Mouse (Mus musculus) forebrain, embryonic 16.5 days (tissue): ENCODE results near the gene Taar5. TPM values are rescaled to one million over a fixed set of nuclear protein-coding genes. Genes with fewer than 3 reads are reported as not detected.

Experiments used
- ATAC-seq: fragments of 200-750 bp; cut with Nextera tagmentation; 2 replicates; pipeline ENCODE4 v1.8.0; 2017; ENCODE audit warnings: mild to moderate bottlenecking, moderate library complexity
- H3K27ac ChIP-seq: fragments of 300-500 bp; sonication (generic); 2 replicates; pipeline ENCODE4 v1.5.1; 2014; ENCODE audit warnings: low read length, control low read depth
- H3K27me3 ChIP-seq: fragments of 300-500 bp; sonication (generic); replicated peaks from 2 replicates; pipeline ENCODE4 v1.6.1; 2014; ENCODE audit warnings: low read length; ENCODE audit not compliant: control insufficient read depth, insufficient read depth
- H3K36me3 ChIP-seq: fragments of 300-500 bp; sonication (generic); 2 replicates; pipeline ENCODE4 v1.6.1; 2014; ENCODE audit not compliant: control insufficient read depth, insufficient read depth
- H3K4me1 ChIP-seq: fragments of 300-500 bp; sonication (generic); replicated peaks from 2 replicates; pipeline ENCODE4 v1.6.1; 2014; ENCODE audit warnings: low read length; ENCODE audit not compliant: control insufficient read depth, insufficient read depth
- H3K4me2 ChIP-seq: fragments of 300-500 bp; sonication (generic); 2 replicates; pipeline ENCODE4 v1.6.1; 2014; ENCODE audit warnings: mild to moderate bottlenecking, low read length, control low read depth
- H3K4me3 ChIP-seq: fragments of 300-500 bp; sonication (generic); replicated peaks from 2 replicates; pipeline ENCODE4 v1.5.1; 2014; ENCODE audit warnings: mild to moderate bottlenecking, low read length, control low read depth
- H3K9ac ChIP-seq: fragments of 300-500 bp; sonication (generic); replicated peaks from 2 replicates; pipeline ENCODE4 v1.6.1; 2014; ENCODE audit warnings: low read depth, low read length, control low read depth
- H3K9me3 ChIP-seq: fragments of 300-500 bp; sonication (generic); 2 replicates; pipeline ENCODE4 v1.6.1; 2016; ENCODE audit warnings: low read length; ENCODE audit not compliant: control insufficient read depth
- WGBS: fragments of 180-500 bp; shearing (Covaris S2); extraction: QIAGEN DNeasy Blood & Tissue Kit; methylation state at CpG from one replicate; pipeline ENCODE4 v1.1.7; 2014; 5-methylcytosine and 5-hydroxymethylcytosine counted together
- polyA plus RNA-seq: library from polyadenylated mRNA; unstranded; fragments of >200 nt; fragmentation: Nextera tagmentation; extraction: Ambion mirVana; gene quantifications from 2 replicates; pipeline ENCODE4 v1.2.1, GENCODE M21; 2015

Gene Taar5
- polyA plus RNA-seq, 1 experiment from 2014 or later = not detected

DNA sequence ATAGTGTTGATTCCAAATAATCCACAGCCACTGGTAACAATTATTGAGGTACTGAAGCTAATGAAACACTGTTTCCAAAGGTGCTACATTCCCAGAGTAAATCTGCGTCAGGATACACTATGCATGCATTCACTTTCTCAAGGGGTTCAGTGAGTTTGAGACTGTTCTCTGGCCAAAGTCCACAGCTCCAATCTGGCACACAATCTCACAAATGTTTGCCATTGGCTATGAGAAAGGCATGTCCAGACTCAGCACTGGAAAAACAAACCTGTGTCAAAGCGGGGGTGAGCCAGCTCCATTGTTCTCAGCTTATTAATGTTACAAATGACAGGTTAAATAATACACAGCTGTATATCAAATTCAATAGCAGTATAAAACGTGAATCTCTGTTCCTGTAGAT lies 11.4 kb upstream of the Taar5 start:
- Histone ChIP-seq H3K4me1 (no peaks in the 10 kb centered on the region), H3K27ac (no peak overlapping the region), H3K9ac (no peak overlapping the region), H3K9me3 (no peaks in the 10 kb centered on the region), H3K27me3 (no peaks in the 10 kb centered on the region), H3K4me3 (no peak overlapping the region), H3K36me3 (no peaks in the 10 kb centered on the region), H3K4me2 (no peak overlapping the region)
- no peak for ATAC-seq
- WGBS = 66% methylated on average over 3 of the region's 3 CpGs

GRCm38 (mm10) chr10:23960444-23960915 lies 10.0 kb upstream of the Taar5 start, which contains the start of gene Taar4:
Gene Taar4 (plus strand): TSS chr10:23960494.
- 98% methylated on average over 13 of the region's 13 CpGs for WGBS

GRCm38 (mm10) chr10:23963444-23963843 lies 7.1 kb upstream of the Taar5 start:
- no peak overlapping the region for H3K27ac ChIP-seq
- H3K4me3 ChIP-seq = no peak overlapping the region
- no peak overlapping the region for H3K9ac ChIP-seq
- H3K4me2 ChIP-seq = no peak overlapping the region
- H3K9me3 ChIP-seq = no peaks in the 10 kb centered on the region
- no peaks in the 10 kb centered on the region for H3K27me3 ChIP-seq
- no peaks in the 10 kb centered on the region for H3K4me1 ChIP-seq
- ATAC-seq = peak; percentile 57; the same call in 1 of the 2 replicates
- 37% methylated on average over 3 of the region's 3 CpGs for WGBS
- H3K36me3 ChIP-seq = no peaks in the 10 kb centered on the region

More at GRCm38 (mm10) chr10:23960444-23960915, 10.0 kb upstream of the Taar5 start, which contains the start of gene Taar4:
- no peaks in the 10 kb centered on the region for H3K4me1 ChIP-seq
- H3K9me3 ChIP-seq = no peaks in the 10 kb centered on the region
- H3K9ac ChIP-seq = no peak within 1 kb of the TSS
- H3K27me3 ChIP-seq = no peaks in the 10 kb centered on the region
- no peak for ATAC-seq
- no peak within 1 kb of the TSS for H3K27ac ChIP-seq
- H3K36me3 ChIP-seq = no peaks in the 10 kb centered on the region
- no peak within 1 kb of the TSS for H3K4me2 ChIP-seq
- H3K4me3 ChIP-seq = no peak within 1 kb of the TSS

GRCm38 (mm10) chr10:23964921-23965610 lies 5.4 kb upstream of the Taar5 start:
- no peaks in the 10 kb centered on the region for H3K36me3 ChIP-seq
- no peak overlapping the region for H3K9ac ChIP-seq
- no peak for ATAC-seq
- no peak overlapping the region for H3K4me3 ChIP-seq
- H3K9me3 ChIP-seq = no peaks in the 10 kb centered on the region
- WGBS = 90% methylated on average over 6 of the region's 6 CpGs
- no peaks in the 10 kb centered on the region for H3K27me3 ChIP-seq
- H3K27ac ChIP-seq = no peak overlapping the region
- H3K4me2 ChIP-seq = no peak overlapping the region
- H3K4me1 ChIP-seq = no peaks in the 10 kb centered on the region

- H3K4me2 ChIP-seq = no peak overlapping the region
- no peak for ATAC-seq
- 92% methylated on average over 5 of the region's 5 CpGs for WGBS
Observed at GRCm38 (mm10) chr10:23971256-23971655, 750 bp downstream of the Taar5 start.

DNA sequence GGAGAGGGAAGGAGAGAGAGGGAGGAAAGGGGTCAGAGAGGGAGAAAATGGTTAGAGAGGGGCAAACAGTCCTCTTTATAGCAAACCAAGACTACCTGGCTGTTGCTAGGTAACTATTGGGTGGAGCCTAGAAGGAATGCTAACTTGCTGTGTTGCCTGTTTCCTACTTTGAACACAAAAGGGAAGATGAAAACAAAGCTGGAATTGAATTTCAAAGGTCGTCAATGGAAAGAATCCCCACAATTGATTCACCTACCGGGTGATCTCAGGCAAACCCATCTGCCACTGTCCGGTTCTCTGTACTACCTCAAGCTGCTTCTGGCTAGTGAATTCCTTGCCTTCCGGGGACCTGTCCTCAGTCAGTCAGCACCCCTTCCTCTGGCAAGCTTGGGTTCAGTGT lies 7.5 kb downstream of the Taar5 start:
- ATAC-seq = no peak
- Histone ChIP-seq H3K36me3 (no peaks in the 10 kb centered on the region), H3K9ac (no peak overlapping the region)

More at GRCm38 (mm10) chr10:23971256-23971655, 750 bp downstream of the Taar5 start:
- Histone ChIP-seq H3K9ac (no peak overlapping the region), H3K27ac (no peak overlapping the region), H3K27me3 (no peaks in the 10 kb centered on the region), H3K4me1 (no peaks in the 10 kb centered on the region), H3K4me3 (no peak overlapping the region), H3K9me3 (no peaks in the 10 kb centered on the region), H3K36me3 (no peaks in the 10 kb centered on the region)

GRCm38 (mm10) chr10:23978901-23979705 lies 8.6 kb downstream of the Taar5 start:
- no peak overlapping the region for H3K9ac ChIP-seq
- no peak overlapping the region for H3K4me3 ChIP-seq
- peak; percentile 91 for ATAC-seq
- H3K4me1 ChIP-seq = no peaks in the 10 kb centered on the region
- H3K36me3 ChIP-seq = no peaks in the 10 kb centered on the region
- no peaks in the 10 kb centered on the region for H3K9me3 ChIP-seq
- H3K27me3 ChIP-seq = no peaks in the 10 kb centered on the region
- H3K4me2 ChIP-seq = no peak overlapping the region
- whole genome bisulfite sequencing = 50% methylated on average over 16 of the region's 16 CpGs
- H3K27ac ChIP-seq = no peak overlapping the region

More for the DNA sequence above, 7.5 kb downstream of the Taar5 start:
- H3K27me3 ChIP-seq = no peaks in the 10 kb centered on the region
- 32% methylated on average over 4 of the region's 4 CpGs for WGBS
- no peak overlapping the region for H3K27ac ChIP-seq
- no peaks in the 10 kb centered on the region for H3K4me1 ChIP-seq
- no peak overlapping the region for H3K4me3 ChIP-seq
- no peak overlapping the region for H3K4me2 ChIP-seq
- no peaks in the 10 kb centered on the region for H3K9me3 ChIP-seq

- 82% methylated on average over 8 of the region's 8 CpGs for WGBS
- H3K9ac ChIP-seq = no peak within 1 kb of the TSS
- H3K36me3 ChIP-seq = no peaks in the 10 kb centered on the region
- no peaks in the 10 kb centered on the region for H3K4me1 ChIP-seq
- H3K4me2 ChIP-seq = no peak within 1 kb of the TSS
- no peak within 1 kb of the TSS for H3K27ac ChIP-seq
- ATAC-seq = no peak
- H3K4me3 ChIP-seq = no peak within 1 kb of the TSS
- no peaks in the 10 kb centered on the region for H3K9me3 ChIP-seq
- no peaks in the 10 kb centered on the region for H3K27me3 ChIP-seq
Observed at GRCm38 (mm10) chr10:23985546-23985945, 15.0 kb downstream of the Taar5 start, which contains the start of gene Taar6. Gene Taar6 (minus strand): TSS chr10:23985646.

DNA sequence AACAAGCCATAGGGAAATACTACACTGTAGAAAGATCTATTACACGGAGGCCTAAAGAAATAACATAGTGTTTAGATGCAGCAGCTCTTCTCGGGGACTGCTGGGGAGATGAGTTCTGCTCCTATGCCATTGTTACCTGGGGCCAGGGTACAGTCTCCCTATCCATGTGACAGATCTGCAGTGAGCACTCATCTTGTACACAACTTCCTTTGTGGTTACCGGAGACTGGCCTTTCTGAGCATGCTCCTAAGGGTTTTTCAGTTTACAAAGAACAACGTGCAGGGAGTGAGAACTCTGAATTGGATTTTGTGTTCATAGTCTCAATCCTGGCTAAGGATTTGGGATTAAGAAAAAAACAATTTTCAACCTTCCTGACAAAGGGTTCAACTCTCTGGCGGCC lies 15.9 kb downstream of the Taar5 start:
- WGBS = 74% methylated on average over 5 of the region's 5 CpGs
- Histone ChIP-seq H3K9ac (no peak overlapping the region), H3K27me3 (no peaks in the 10 kb centered on the region), H3K4me3 (no peak overlapping the region), H3K36me3 (no peaks in the 10 kb centered on the region), H3K4me1 (no peaks in the 10 kb centered on the region), H3K27ac (no peak overlapping the region), H3K9me3 (no peaks in the 10 kb centered on the region), H3K4me2 (no peak overlapping the region)
- no peak for ATAC-seq
